ENCODE assay signal across 9 mouse cellular contexts in genomic region chr19:10014824-10015223, GRCm38 (mm10). TPM values are rescaled to one million over a fixed set of nuclear protein-coding genes. Genes with fewer than 3 reads are reported as not detected.
DNase-seq lines count a peak whose midpoint lies in the region; ATAC-seq and TF ChIP-seq lines count a peak whose summit lies in the region.
"Had no signal": no experiment of that assay in that cellular context is flagged by ENCODE, and none has a peak within 500 bp of the region (broad histone marks: within the 10 kb centered on the region; RNA-seq: fewer than 3 reads in every experiment).

No protein-coding gene starts in this region.

- H3K4me3 ChIP-seq in heart, adult 2 months: no peak overlapping the region
- H3K4me3 ChIP-seq in bone marrow, adult 2 months (replicated peaks; ENCODE audit: control insufficient read depth, low read depth, low read length): peak overlapping the region; percentile 82
- H3K4me3 ChIP-seq in kidney, adult 2 months (ENCODE audit: insufficient read depth, low read depth, low read length): peak overlapping the region; percentile 49
- H3K4me3 ChIP-seq in liver, embryonic 14.5 days (ENCODE audit: insufficient read depth in 1 of 2, low read depth in 2 of 2, low read length in 2 of 2): peak overlapping the region; percentile 81 to 96
- H3K4me3 ChIP-seq in midbrain, postnatal 0 days (ENCODE audit: low read depth, low read length): no peak overlapping the region

- TF ChIP-seq CTCF in heart, adult 2 months (IDR thresholded peaks at IDR 0.05): no peak
- no peak for TF ChIP-seq CTCF in bone marrow, adult 2 months (IDR thresholded peaks at IDR 0.05; ENCODE audit: control insufficient read depth, insufficient read depth, low read length)
- TF ChIP-seq CTCF in kidney, adult 2 months (conservative IDR thresholded peaks at IDR 0.05; ENCODE audit: insufficient read depth, insufficient read length, low read depth, low read length): no peak
- TF ChIP-seq CTCF in liver, embryonic 14.5 days (IDR thresholded peaks at IDR 0.05; ENCODE audit: low read depth): peak; percentile 67
- no peak for TF ChIP-seq CTCF in midbrain, postnatal 0 days (IDR thresholded peaks at IDR 0.05)

- H3K36me3 ChIP-seq in heart, adult 2 months (ENCODE audit: control insufficient read depth, insufficient read depth, low read length): no peaks in the 10 kb centered on the region
- H3K36me3 ChIP-seq in kidney, adult 2 months (ENCODE audit: control insufficient read depth, insufficient read depth, low read length): no peaks in the 10 kb centered on the region
- H3K36me3 ChIP-seq in liver, embryonic 14.5 days (replicated peaks; ENCODE audit: control insufficient read depth, insufficient read depth, low read depth): peaks cover 17% of the 10 kb centered on the region
- no peaks in the 10 kb centered on the region for H3K36me3 ChIP-seq in midbrain, postnatal 0 days (ENCODE audit: insufficient read depth, low read length)

- ATAC-seq in liver, embryonic 14.5 days (ENCODE audit: insufficient read depth): peak; percentile 78
- ATAC-seq in inflammation-experienced regulatory T-cells, adult 6 months: no peak
- ATAC-seq in midbrain, postnatal 0 days (ENCODE audit: low FRiP score): no peak

- peak overlapping the region; percentile 48 for H3K27ac ChIP-seq in heart, adult 2 months
- H3K27ac ChIP-seq in bone marrow, adult 2 months (ENCODE audit: control insufficient read depth, insufficient read depth, low read depth, low read length, poor library complexity): peak overlapping the region; percentile 81
- peak overlapping the region; percentile 56 for H3K27ac ChIP-seq in kidney, adult 2 months (ENCODE audit: insufficient read depth, low read depth, low read length)
- H3K27ac ChIP-seq in liver, embryonic 14.5 days: peak overlapping the region; percentile 99
- no peak overlapping the region for H3K27ac ChIP-seq in midbrain, postnatal 0 days (ENCODE audit: low read depth, low read length)

- no peak for DNase-seq in heart, adult 2 months
- DNase-seq in heart, adult 8-10 months (ENCODE audit: low spot score): no peak
- DNase-seq in kidney, adult 2 months: peak; percentile 79
- peak; percentile 89 to 90 (median 89) for DNase-seq in liver, embryonic 14.5 days (ENCODE audit: low read depth in 3 of 3, low spot score in 3 of 3)
- no peak for DNase-seq in midbrain, postnatal 0 days (ENCODE audit: low spot score)
- no peak for DNase-seq in cerebellum, adult 9-11 months
- DNase-seq: layer of hippocampus, postnatal 36 days had no signal

- no peaks in the 10 kb centered on the region for H3K79me2 ChIP-seq in heart, adult 2 months (replicated peaks; ENCODE audit: control insufficient read depth, insufficient read depth, low read length)

- TF ChIP-seq EP300 in heart, adult 2 months (IDR thresholded peaks at IDR 0.05; ENCODE audit: insufficient read depth, low read depth, low read length): no peak
- peak; percentile 89 for TF ChIP-seq EP300 in liver, embryonic 14.5 days (IDR thresholded peaks at IDR 0.05; ENCODE audit: low read depth)

- no peak for TF ChIP-seq POLR2A in heart, adult 2 months (IDR thresholded peaks at IDR 0.05; ENCODE audit: insufficient read depth, low read depth, low read length)
- peak; percentile 90 for TF ChIP-seq POLR2A in bone marrow, adult 2 months (IDR thresholded peaks at IDR 0.05; ENCODE audit: borderline replicate concordance, control insufficient read depth, low read depth, low read length)
- TF ChIP-seq POLR2A in kidney, adult 2 months (IDR thresholded peaks at IDR 0.05; ENCODE audit: low read depth, low read length): no peak

- H3K9ac ChIP-seq in heart, adult 2 months (ENCODE audit: low read depth, low read length): no peak overlapping the region
- peak overlapping the region; percentile 100 for H3K9ac ChIP-seq in liver, embryonic 14.5 days (replicated peaks)
- no peak overlapping the region for H3K9ac ChIP-seq in midbrain, postnatal 0 days (replicated peaks; ENCODE audit: low read length, poor library complexity, severe bottlenecking)

- H3K9me3 ChIP-seq in liver, embryonic 14.5 days (ENCODE audit: control insufficient read depth, low read length): no peaks in the 10 kb centered on the region
- no peaks in the 10 kb centered on the region for H3K9me3 ChIP-seq in midbrain, postnatal 0 days (ENCODE audit: low read length)

- intact Hi-C loops in heart, adult 2 months (cut with DNase I): no loop called here

- WGBS in heart, adult 2 months: 85% methylated on average over 13 of the region's 13 CpGs
- 70% methylated on average over 13 of the region's 13 CpGs for WGBS in bone marrow, adult 2 months
- 68% methylated on average over 13 of the region's 13 CpGs for WGBS in kidney, adult 2 months
- 8% methylated on average over 13 of the region's 13 CpGs for WGBS in liver, embryonic 14.5 days (ENCODE audit: insufficient replicate concordance)
- WGBS in midbrain, postnatal 0 days: 80% methylated on average over 13 of the region's 13 CpGs

- no peaks in the 10 kb centered on the region for H3K27me3 ChIP-seq in heart, adult 2 months (ENCODE audit: control insufficient read depth, insufficient read depth, low read length)
- no peaks in the 10 kb centered on the region for H3K27me3 ChIP-seq in kidney, adult 2 months (replicated peaks; ENCODE audit: control insufficient read depth, insufficient read depth, low read length)
- no peaks in the 10 kb centered on the region for H3K27me3 ChIP-seq in liver, embryonic 14.5 days (ENCODE audit: control insufficient read depth, insufficient read depth, low read length)
- no peaks in the 10 kb centered on the region for H3K27me3 ChIP-seq in midbrain, postnatal 0 days (ENCODE audit: insufficient read depth, low read length)

- H3K4me2 ChIP-seq in liver, embryonic 14.5 days (ENCODE audit: low read depth): peak overlapping the region; percentile 100
- no peak overlapping the region for H3K4me2 ChIP-seq in midbrain, postnatal 0 days (ENCODE audit: low read depth, low read length, poor library complexity, severe bottlenecking)

- H3K4me1 ChIP-seq in heart, adult 2 months (ENCODE audit: control insufficient read depth, insufficient read depth, low read length): peaks cover 11% of the 10 kb centered on the region
- H3K4me1 ChIP-seq in bone marrow, adult 2 months (ENCODE audit: control insufficient read depth, insufficient read depth, low read length): no peaks in the 10 kb centered on the region; the same call in 1 of the 2 replicates
- H3K4me1 ChIP-seq in kidney, adult 2 months (ENCODE audit: control insufficient read depth, insufficient read depth, low read length): peaks cover 19% of the 10 kb centered on the region; the same call in 1 of the 2 replicates
- H3K4me1 ChIP-seq in liver, embryonic 14.5 days (replicated peaks; ENCODE audit: control insufficient read depth in 2 of 2, insufficient read depth in 2 of 2, low read length in 1 of 2): peaks cover 36 to 59% of the 10 kb centered on the region in 2 experiments
- H3K4me1 ChIP-seq in midbrain, postnatal 0 days (ENCODE audit: insufficient read depth, low read length): peaks cover 12% of the 10 kb centered on the region; the same call in 1 of the 2 replicates

RNA-seq across cellular contexts. Expression of gene Rab3il1, which starts 13.4 kb away (rescaled TPM):
- total RNA-seq in heart, adult 2 months (2021): 1 to 10 TPM; 5.9 to 6.5 TPM
- polyA plus RNA-seq in heart, adult 2 months (2012; rRNA removed): 11.1 and 14.2 TPM in 2 replicates
- 1 to 10 TPM; 6.3 to 8.1 (median 7.5) TPM for total RNA-seq in heart, adult 8-10 months (2022)
- polyA plus RNA-seq in bone marrow, adult 2 months (2011; ENCODE audit: insufficient read depth, insufficient read length, low replicate concordance, missing spikeins): 89.7 and 115 TPM in 2 replicates
- 66.0 and 90.9 TPM in 2 replicates for polyA plus RNA-seq in kidney, adult 2 months (2012; rRNA removed)
- 116 and 122 TPM in 2 replicates for polyA plus RNA-seq in liver, embryonic 14.5 days (2012; rRNA removed)
- polyA plus RNA-seq in liver, embryonic 14.5 days (2014; fragmentation: Nextera tagmentation; extraction: Ambion mirVana): 240 and 255 TPM in 2 replicates
- polyA plus RNA-seq in inflammation-experienced regulatory T-cells, adult 6 months (2017; shearing (Covaris generic)): not detected
- 20.6 and 23.3 TPM in 2 replicates for total RNA-seq in midbrain, postnatal 0 days (2014; rRNA removed)
- 21.7 and 23.5 TPM in 2 replicates for polyA plus RNA-seq in midbrain, postnatal 0 days (2015; fragmentation: Nextera tagmentation; extraction: Ambion mirVana)

RNA-seq across cellular contexts. Expression of gene Best1, which starts 13.4 kb away (rescaled TPM):
- under 1 TPM; 0.10 to 0.11 TPM for total RNA-seq in heart, adult 2 months (2021)
- 0.45 and 0.47 TPM in 2 replicates for polyA plus RNA-seq in heart, adult 2 months (2012; rRNA removed)
- under 1 TPM in 2 of 4 experiments, not detected in 2; 0.14 to 0.65 TPM for total RNA-seq in heart, adult 8-10 months (2022)
- not detected in 2 replicates for polyA plus RNA-seq in bone marrow, adult 2 months (2011; ENCODE audit: insufficient read depth, insufficient read length, low replicate concordance, missing spikeins)
- polyA plus RNA-seq in kidney, adult 2 months (2012; rRNA removed): 0.33 and 0.38 TPM in 2 replicates
- polyA plus RNA-seq in liver, embryonic 14.5 days (2012; rRNA removed): 0.08 TPM in 1 of 2 replicates, not detected in the other
- polyA plus RNA-seq in liver, embryonic 14.5 days (2014; fragmentation: Nextera tagmentation; extraction: Ambion mirVana): 0.09 and 0.10 TPM in 2 replicates
- under 1 TPM in 1 of 3 experiments, not detected in 2; 0.21 TPM for polyA plus RNA-seq in inflammation-experienced regulatory T-cells, adult 6 months (2017; shearing (Covaris generic))
- 2.5 and 4.1 TPM in 2 replicates for total RNA-seq in midbrain, postnatal 0 days (2014; rRNA removed)
- polyA plus RNA-seq in midbrain, postnatal 0 days (2015; fragmentation: Nextera tagmentation; extraction: Ambion mirVana): 2.9 and 3.5 TPM in 2 replicates

RNA-seq across cellular contexts. Expression of gene Fads3, which starts 26.5 kb away (rescaled TPM):
- 10 to 100 TPM; 29.7 to 33.7 TPM for total RNA-seq in heart, adult 2 months (2021)
- 104 and 135 TPM in 2 replicates for polyA plus RNA-seq in heart, adult 2 months (2012; rRNA removed)
- 10 to 100 TPM; 34.9 to 43.8 (median 37.4) TPM for total RNA-seq in heart, adult 8-10 months (2022)
- polyA plus RNA-seq in bone marrow, adult 2 months (2011; ENCODE audit: insufficient read depth, insufficient read length, low replicate concordance, missing spikeins): 6.6 and 12.5 TPM in 2 replicates
- polyA plus RNA-seq in kidney, adult 2 months (2012; rRNA removed): 382 and 459 TPM in 2 replicates
- polyA plus RNA-seq in liver, embryonic 14.5 days (2012; rRNA removed): 8.2 and 8.3 TPM in 2 replicates
- polyA plus RNA-seq in liver, embryonic 14.5 days (2014; fragmentation: Nextera tagmentation; extraction: Ambion mirVana): 4.4 and 5.1 TPM in 2 replicates
- polyA plus RNA-seq in inflammation-experienced regulatory T-cells, adult 6 months (2017; shearing (Covaris generic)): not detected
- total RNA-seq in midbrain, postnatal 0 days (2014; rRNA removed): 74.6 and 92.8 TPM in 2 replicates
- 38.8 and 39.2 TPM in 2 replicates for polyA plus RNA-seq in midbrain, postnatal 0 days (2015; fragmentation: Nextera tagmentation; extraction: Ambion mirVana)

RNA-seq across cellular contexts. Expression of gene Fth1, which starts 34.4 kb away (rescaled TPM):
- 1,000 to 10,000 TPM; 2,956 to 3,430 TPM for total RNA-seq in heart, adult 2 months (2021)
- 2,611 and 2,797 TPM in 2 replicates for polyA plus RNA-seq in heart, adult 2 months (2012; rRNA removed)
- 1,000 to 10,000 TPM; 2,773 to 3,210 (median 2,950) TPM for total RNA-seq in heart, adult 8-10 months (2022)
- 1,509 and 1,706 TPM in 2 replicates for polyA plus RNA-seq in bone marrow, adult 2 months (2011; ENCODE audit: insufficient read depth, insufficient read length, low replicate concordance, missing spikeins)
- polyA plus RNA-seq in kidney, adult 2 months (2012; rRNA removed): 8,110 and 8,726 TPM in 2 replicates
- 1,645 and 1,653 TPM in 2 replicates for polyA plus RNA-seq in liver, embryonic 14.5 days (2012; rRNA removed)
- 3,787 and 3,976 TPM in 2 replicates for polyA plus RNA-seq in liver, embryonic 14.5 days (2014; fragmentation: Nextera tagmentation; extraction: Ambion mirVana)
- 1,000 to 10,000 TPM; 1,678 to 2,599 (median 2,226) TPM for polyA plus RNA-seq in inflammation-experienced regulatory T-cells, adult 6 months (2017; shearing (Covaris generic))
- total RNA-seq in midbrain, postnatal 0 days (2014; rRNA removed): 337 and 436 TPM in 2 replicates
- 2,585 and 2,689 TPM in 2 replicates for polyA plus RNA-seq in midbrain, postnatal 0 days (2015; fragmentation: Nextera tagmentation; extraction: Ambion mirVana)

Comparison
In these comparisons a context has a peak if more than half of its experiments do, and no peak if none do; other contexts are left out.
1. DNase-seq: peak in kidney, adult 2 months (single experiment) and liver, embryonic 14.5 days (3 of 3); none in heart, adult 2 months (0 of 2), heart, adult 8-10 months (single experiment), midbrain, postnatal 0 days (single experiment) and cerebellum, adult 9-11 months (single experiment).
2. H3K4me3 ChIP-seq: peak in bone marrow, adult 2 months (single experiment), kidney, adult 2 months (single experiment) and liver, embryonic 14.5 days (2 of 2); none in heart, adult 2 months (single experiment) and midbrain, postnatal 0 days (single experiment).